In genomic region chr15:12490527-12490926, GRCm38 (mm10) we compare ENCODE assay signal across 9 mouse cellular contexts.
DNase-seq lines count a peak whose midpoint lies in the region; ATAC-seq and TF ChIP-seq lines count a peak whose summit lies in the region.
"Had no signal": no experiment of that assay in that cellular context is flagged by ENCODE, and none has a peak within 500 bp of the region (broad histone marks: within the 10 kb centered on the region; RNA-seq: fewer than 3 reads in every experiment).

No protein-coding gene starts in this region.

- 0 out of 2 replicates have a peak, but pooled peaks have one; percentile 51 for ATAC-seq in intestine, postnatal 0 days

- 0 out of 2 replicates have a peak overlapping the region, but pooled peaks have one; percentile 21 for H3K4me2 ChIP-seq in intestine, postnatal 0 days (replicated peaks; ENCODE audit: low read depth)
- H3K4me2 ChIP-seq: neural tube, embryonic 12.5 days had no signal

- H3K9ac ChIP-seq in intestine, postnatal 0 days (ENCODE audit: low read depth, low read length) = no peak overlapping the region
- H3K9ac ChIP-seq: neural tube, embryonic 12.5 days had no signal

- H3K4me3 ChIP-seq in E14TG2a.4 (replicated peaks; ENCODE audit: low read length) = peak overlapping the region; percentile 52
- no peak overlapping the region for H3K4me3 ChIP-seq in intestine, postnatal 0 days (ENCODE audit: low read depth, low read length)
- H3K4me3 ChIP-seq: neural tube, embryonic 12.5 days had no signal

- WGBS in intestine, postnatal 0 days = 28% methylated on average over 7 of the region's 7 CpGs

- H3K27me3 ChIP-seq in E14TG2a.4 (ENCODE audit: insufficient read depth, low read length) = no peaks in the 10 kb centered on the region
- no peaks in the 10 kb centered on the region for H3K27me3 ChIP-seq in intestine, postnatal 0 days (replicated peaks; ENCODE audit: control insufficient read depth, insufficient read depth, low read length)
- H3K27me3 ChIP-seq: neural tube, embryonic 12.5 days had no signal

- no peaks in the 10 kb centered on the region for H3K36me3 ChIP-seq in E14TG2a.4 (ENCODE audit: insufficient read depth, low read length)
- H3K36me3 ChIP-seq in intestine, postnatal 0 days (ENCODE audit: control insufficient read depth, insufficient read depth) = no peaks in the 10 kb centered on the region
- H3K36me3 ChIP-seq: neural tube, embryonic 12.5 days had no signal

- H3K4me1 ChIP-seq in E14TG2a.4 (replicated peaks; ENCODE audit: low read depth, low read length) = peaks cover 43% of the 10 kb centered on the region
- H3K4me1 ChIP-seq in intestine, postnatal 0 days (replicated peaks; ENCODE audit: control insufficient read depth, insufficient read depth, low read length) = peaks cover 4% of the 10 kb centered on the region; the same call in 1 of the 2 replicates

- DNase-seq in adrenal gland, adult 2 months = peak; percentile 73
- DNase-seq in gonadal fat pad, adult 2 months (ENCODE audit: low read depth) = peak; percentile 95
- DNase-seq in lung, postnatal 14 days = peak; percentile 47
- DNase-seq in right cerebral cortex, adult 2 months (ENCODE audit: low spot score in 2 of 2) = no peak
- DNase-seq in thymus, postnatal 14 days = no peak
- no peak for DNase-seq in left cerebral cortex, adult 9 months (ENCODE audit: low spot score in 2 of 2)

- no peak overlapping the region for H3K27ac ChIP-seq in intestine, postnatal 0 days (ENCODE audit: low read depth, low read length)
- H3K27ac ChIP-seq: neural tube, embryonic 12.5 days had no signal

- no peaks in the 10 kb centered on the region for H3K9me3 ChIP-seq in E14TG2a.4 (ENCODE audit: low read length)
- H3K9me3 ChIP-seq in intestine, postnatal 0 days (ENCODE audit: control insufficient read depth) = no peaks in the 10 kb centered on the region
- H3K9me3 ChIP-seq: neural tube, embryonic 12.5 days had no signal

- no peak for TF ChIP-seq CTCF in E14TG2a.4 (conservative IDR thresholded peaks at IDR 0.05; ENCODE audit: low read length)
- no peak for TF ChIP-seq CTCF in intestine, postnatal 0 days (IDR thresholded peaks at IDR 0.05; ENCODE audit: low read depth)

Comparison
In these comparisons a context has a peak if more than half of its experiments do, and no peak if none do; other contexts are left out.
1. DNase-seq: peak in adrenal gland, adult 2 months (single experiment), gonadal fat pad, adult 2 months (single experiment) and lung, postnatal 14 days (single experiment); none in right cerebral cortex, adult 2 months (0 of 2), thymus, postnatal 14 days (single experiment) and left cerebral cortex, adult 9 months (0 of 2).